Mouse (Mus musculus): ENCODE measurements at regions not wholly inside any gene's neighbourhood (a gene's known extent, or its start where the extent isn't known, plus 50 kb on each side); places are given as distances from the start of the nearest gene placed in this dataset.

DNA sequence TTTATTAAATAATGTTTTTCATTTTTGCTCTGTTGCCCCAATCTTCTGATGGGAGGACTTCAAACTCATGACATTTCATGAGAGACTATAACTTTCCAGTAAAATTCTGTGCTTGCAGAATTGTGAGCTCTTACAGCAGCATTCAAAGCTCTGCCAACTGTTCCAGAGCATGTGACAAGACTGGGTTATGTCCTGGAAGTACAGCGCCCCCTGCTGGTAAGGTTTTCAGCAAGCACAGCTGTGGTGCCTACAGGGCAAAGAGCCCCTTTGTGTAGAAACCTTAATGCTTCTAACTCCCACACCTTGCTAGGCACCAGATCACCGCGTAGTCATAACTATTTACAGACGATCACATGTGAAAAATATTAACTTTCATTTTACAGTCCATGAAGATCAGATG, 209.4 kb downstream of the Sec23a start:
- whole genome bisulfite sequencing (ENCODE audit: insufficient replicate concordance) = 22% methylated on average over 4 of the region's 4 CpGs
- H3K4me2 ChIP-seq (ENCODE audit: low read depth) = no peak overlapping the region

More for the DNA sequence above, 209.4 kb downstream of the Sec23a start:
- DNase-seq (ENCODE audit: low read depth in 3 of 3, low spot score in 3 of 3) (peak; percentile 22 to 45 (median 43)), ATAC-seq (ENCODE audit: insufficient read depth) (no peak)
- Histone ChIP-seq H3K4me3 (ENCODE audit: insufficient read depth in 1 of 2, low read depth in 2 of 2, low read length in 2 of 2) (no peak overlapping the region), H3K4me1 (replicated peaks; ENCODE audit: control insufficient read depth in 2 of 2, insufficient read depth in 2 of 2, low read length in 1 of 2) (no peaks in the 10 kb centered on the region), H3K27ac (no peak overlapping the region), H3K9ac (replicated peaks) (no peak overlapping the region), H3K36me3 (replicated peaks; ENCODE audit: control insufficient read depth, insufficient read depth, low read depth) (no peaks in the 10 kb centered on the region), H3K9me3 (ENCODE audit: control insufficient read depth, low read length) (no peaks in the 10 kb centered on the region), H3K27me3 (ENCODE audit: control insufficient read depth, insufficient read depth, low read length) (no peaks in the 10 kb centered on the region)
- TF ChIP-seq EP300 (IDR thresholded peaks at IDR 0.05; ENCODE audit: low read depth) (no peak), CTCF (IDR thresholded peaks at IDR 0.05; ENCODE audit: low read depth) (peak; percentile 87)
